Mouse (Mus musculus): ENCODE results near the gene Nek7.
A peak's percentile ranks its signal among the peaks of the same experiment; 100 is the strongest.

The Nek7 gene

GRCm38 (mm10) chr1:138571565-138572361 lies 48.2 kb downstream of the Nek7 start:
- no peak for DNase-seq (ENCODE audit: low read depth, low spot score)
- H3K27me3 ChIP-seq (ENCODE audit: control insufficient read depth, insufficient read depth, low read length, poor library complexity, severe bottlenecking) = no peaks in the 10 kb centered on the region

GRCm38 (mm10) chr1:138571038-138571441 lies 48.9 kb downstream of the Nek7 start:
- H3K36me3 ChIP-seq (ENCODE audit: control insufficient read depth, insufficient read depth, low read length, poor library complexity, severe bottlenecking) = no peaks in the 10 kb centered on the region
- peak; percentile 23 for DNase-seq (ENCODE audit: low read depth, low spot score)

More at GRCm38 (mm10) chr1:138571565-138572361, 48.2 kb downstream of the Nek7 start:
- no peaks in the 10 kb centered on the region for H3K36me3 ChIP-seq (ENCODE audit: control insufficient read depth, insufficient read depth, low read length, poor library complexity, severe bottlenecking)

GRCm38 (mm10) chr1:138568434-138569232 lies 51.3 kb downstream of the Nek7 start:
- no peaks in the 10 kb centered on the region for H3K27me3 ChIP-seq (ENCODE audit: control insufficient read depth, insufficient read depth, low read length, poor library complexity, severe bottlenecking)
- no peak for DNase-seq (ENCODE audit: low read depth, low spot score)
- no peaks in the 10 kb centered on the region for H3K36me3 ChIP-seq (ENCODE audit: control insufficient read depth, insufficient read depth, low read length, poor library complexity, severe bottlenecking)

More at GRCm38 (mm10) chr1:138571038-138571441, 48.9 kb downstream of the Nek7 start:
- no peaks in the 10 kb centered on the region for H3K27me3 ChIP-seq (ENCODE audit: control insufficient read depth, insufficient read depth, low read length, poor library complexity, severe bottlenecking)

GRCm38 (mm10) chr1:138567946-138568345 lies 52.0 kb downstream of the Nek7 start:
- DNase-seq (ENCODE audit: low read depth, low spot score) = no peak
- Histone ChIP-seq H3K36me3 (ENCODE audit: control insufficient read depth, insufficient read depth, low read length, poor library complexity, severe bottlenecking) (no peaks in the 10 kb centered on the region), H3K27me3 (ENCODE audit: control insufficient read depth, insufficient read depth, low read length, poor library complexity, severe bottlenecking) (no peaks in the 10 kb centered on the region)

- H3K36me3 ChIP-seq (ENCODE audit: control insufficient read depth, insufficient read depth, low read length, poor library complexity, severe bottlenecking) = 0 out of 2 replicates have a peak, but pooled peaks cover 1% of the 10 kb centered on the region
- no peak for DNase-seq (ENCODE audit: low read depth, low spot score)
- no peaks in the 10 kb centered on the region for H3K27me3 ChIP-seq (ENCODE audit: control insufficient read depth, insufficient read depth, low read length, poor library complexity, severe bottlenecking)
Observed at GRCm38 (mm10) chr1:138564677-138565076, 55.3 kb downstream of the Nek7 start.

GRCm38 (mm10) chr1:138560733-138561132 lies 59.2 kb downstream of the Nek7 start:
- no peaks in the 10 kb centered on the region for H3K27me3 ChIP-seq (ENCODE audit: control insufficient read depth, insufficient read depth, low read length, poor library complexity, severe bottlenecking)
- H3K36me3 ChIP-seq (ENCODE audit: control insufficient read depth, insufficient read depth, low read length, poor library complexity, severe bottlenecking) = peaks cover 1% of the 10 kb centered on the region; the same call in 1 of the 2 replicates
- DNase-seq (ENCODE audit: low read depth, low spot score) = peak; percentile 26

GRCm38 (mm10) chr1:138559213-138560101 lies 60.5 kb downstream of the Nek7 start:
- DNase-seq (ENCODE audit: low read depth, low spot score) = peak; percentile 56
- H3K27me3 ChIP-seq (ENCODE audit: control insufficient read depth, insufficient read depth, low read length, poor library complexity, severe bottlenecking) = no peaks in the 10 kb centered on the region
- H3K36me3 ChIP-seq (ENCODE audit: control insufficient read depth, insufficient read depth, low read length, poor library complexity, severe bottlenecking) = peaks cover 1% of the 10 kb centered on the region; the same call in 1 of the 2 replicates

GRCm38 (mm10) chr1:138558342-138558741 lies 61.6 kb downstream of the Nek7 start:
- no peaks in the 10 kb centered on the region for H3K27me3 ChIP-seq (ENCODE audit: control insufficient read depth, insufficient read depth, low read length, poor library complexity, severe bottlenecking)
- DNase-seq (ENCODE audit: low read depth, low spot score) = peak; percentile 58
- peaks cover 1% of the 10 kb centered on the region; the same call in 1 of the 2 replicates for H3K36me3 ChIP-seq (ENCODE audit: control insufficient read depth, insufficient read depth, low read length, poor library complexity, severe bottlenecking)

GRCm38 (mm10) chr1:138554926-138555325 lies 65.0 kb downstream of the Nek7 start:
- H3K36me3 ChIP-seq (ENCODE audit: control insufficient read depth, insufficient read depth, low read length, poor library complexity, severe bottlenecking) = no peaks in the 10 kb centered on the region; the same call in 1 of the 2 replicates
- H3K27me3 ChIP-seq (ENCODE audit: control insufficient read depth, insufficient read depth, low read length, poor library complexity, severe bottlenecking) = no peaks in the 10 kb centered on the region
- DNase-seq (ENCODE audit: low read depth, low spot score) = peak; percentile 13

- H3K36me3 ChIP-seq (ENCODE audit: control insufficient read depth, insufficient read depth, low read length, poor library complexity, severe bottlenecking) = no peaks in the 10 kb centered on the region; the same call in 1 of the 2 replicates
- H3K27me3 ChIP-seq (ENCODE audit: control insufficient read depth, insufficient read depth, low read length, poor library complexity, severe bottlenecking) = no peaks in the 10 kb centered on the region
- peak; percentile 10 for DNase-seq (ENCODE audit: low read depth, low spot score)
Observed at GRCm38 (mm10) chr1:138550184-138550583, 69.8 kb downstream of the Nek7 start.

GRCm38 (mm10) chr1:138542170-138542515 lies 77.8 kb downstream of the Nek7 start:
- peak; percentile 57 for DNase-seq (ENCODE audit: low read depth, low spot score)
- no peaks in the 10 kb centered on the region for H3K36me3 ChIP-seq (ENCODE audit: control insufficient read depth, insufficient read depth, low read length, poor library complexity, severe bottlenecking)

GRCm38 (mm10) chr1:138541495-138542169 lies 78.3 kb downstream of the Nek7 start:
- peak; percentile 63 for DNase-seq (ENCODE audit: low read depth, low spot score)
- H3K27me3 ChIP-seq (ENCODE audit: control insufficient read depth, insufficient read depth, low read length, poor library complexity, severe bottlenecking) = no peaks in the 10 kb centered on the region
- H3K36me3 ChIP-seq (ENCODE audit: control insufficient read depth, insufficient read depth, low read length, poor library complexity, severe bottlenecking) = no peaks in the 10 kb centered on the region

More at GRCm38 (mm10) chr1:138542170-138542515, 77.8 kb downstream of the Nek7 start:
- no peaks in the 10 kb centered on the region for H3K27me3 ChIP-seq (ENCODE audit: control insufficient read depth, insufficient read depth, low read length, poor library complexity, severe bottlenecking)

- no peak for DNase-seq (ENCODE audit: low read depth, low spot score)
- no peaks in the 10 kb centered on the region for H3K36me3 ChIP-seq (ENCODE audit: control insufficient read depth, insufficient read depth, low read length, poor library complexity, severe bottlenecking)
- no peaks in the 10 kb centered on the region for H3K27me3 ChIP-seq (ENCODE audit: control insufficient read depth, insufficient read depth, low read length, poor library complexity, severe bottlenecking)
Observed at GRCm38 (mm10) chr1:138539713-138540112, 80.2 kb downstream of the Nek7 start.

- Histone ChIP-seq H3K36me3 (ENCODE audit: control insufficient read depth, insufficient read depth, low read length, poor library complexity, severe bottlenecking) (no peaks in the 10 kb centered on the region; the same call in 1 of the 2 replicates), H3K27me3 (ENCODE audit: control insufficient read depth, insufficient read depth, low read length, poor library complexity, severe bottlenecking) (no peaks in the 10 kb centered on the region)
- no peak for DNase-seq (ENCODE audit: low read depth, low spot score)
Observed at GRCm38 (mm10) chr1:138538217-138538616, 81.7 kb downstream of the Nek7 start.
